10 mouse cellular contexts compared by ENCODE assay signal in genomic region chr12:70707629-70708289, GRCm38 (mm10).
DNase-seq lines count a peak whose midpoint lies in the region; TF ChIP-seq lines count a peak whose summit lies in the region.
"Had no signal": no experiment of that assay in that cellular context is flagged by ENCODE, and none has a peak within 500 bp of the region (broad histone marks: within the 10 kb centered on the region; RNA-seq: fewer than 3 reads in every experiment).

No protein-coding gene starts in this region.

- no peak overlapping the region for H3K27ac ChIP-seq in CH12.LX (ENCODE audit: insufficient read depth, low read depth)
- H3K27ac ChIP-seq: embryonic facial prominence, embryonic 12.5 days had no signal

- H3K79me2 ChIP-seq in CH12.LX (replicated peaks; ENCODE audit: control insufficient read depth, extremely low read depth, insufficient read depth, poor library complexity, severe bottlenecking) = no peaks in the 10 kb centered on the region

- H3K4me2 ChIP-seq in CH12.LX (ENCODE audit: insufficient read depth, low read depth, poor library complexity, severe bottlenecking) = peak overlapping the region; percentile 34; the same call in 1 of the 2 replicates
- H3K4me2 ChIP-seq: embryonic facial prominence, embryonic 12.5 days had no signal

- H3K27me3 ChIP-seq in CH12.LX (replicated peaks) = no peaks in the 10 kb centered on the region
- H3K27me3 ChIP-seq: embryonic facial prominence, embryonic 12.5 days had no signal

- no peak overlapping the region for H3K9ac ChIP-seq in CH12.LX (ENCODE audit: insufficient read depth, low read depth)
- H3K9ac ChIP-seq: embryonic facial prominence, embryonic 12.5 days had no signal

- no peak for TF ChIP-seq CTCF in CH12.LX (conservative IDR thresholded peaks at IDR 0.05 in 1 of 2, IDR thresholded peaks at IDR 0.05 in 1 of 2; ENCODE audit: low read depth in 2 of 2, low read length in 2 of 2)

- peak; percentile 41 for DNase-seq in CH12.LX (ENCODE audit: extremely low read depth)
- peak; percentile 18 for DNase-seq in adrenal gland, postnatal 25 days
- DNase-seq in heart, postnatal 14 days = peak; percentile 24 to 25
- DNase-seq in lung, postnatal 10 days = peak; percentile 29
- no peak for DNase-seq in MN1 (ENCODE audit: low spot score)
- no peak for DNase-seq in gastrocnemius, adult 8-10 months (ENCODE audit: low spot score in 2 of 2)
- DNase-seq in right cerebral cortex, postnatal 36 days (ENCODE audit: low spot score in 2 of 2) = no peak
- DNase-seq: gastrocnemius, postnatal 10 days; layer of hippocampus, postnatal 36 days had no signal

- H3K4me3 ChIP-seq in CH12.LX (replicated peaks in 1 of 3; ENCODE audit: low read depth in 2 of 3, low read length in 2 of 3, poor library complexity in 1 of 3) = no peak overlapping the region
- H3K4me3 ChIP-seq: embryonic facial prominence, embryonic 12.5 days had no signal

- dilution Hi-C loops in CH12.LX (cut with MboI; ENCODE audit: extremely low pct_ligation_motif_present, extremely low pct_unique_long_range_greater_than_20kb, low sequenced_read_pairs) = no loop called here

- H3K4me1 ChIP-seq in CH12.LX (ENCODE audit: control insufficient read depth in 1 of 2, insufficient read depth in 2 of 2) = peaks cover 15 to 36% of the 10 kb centered on the region in 2 experiments

- intact Hi-C loops in heart, postnatal 14 days (cut with DNase I) = no loop called here

- TF ChIP-seq RAD21 in CH12.LX (IDR thresholded peaks at IDR 0.05; ENCODE audit: low read depth, low read length) = no peak

- in situ Hi-C loops in CH12.LX (cut with MboI; ENCODE audit: low pct_ligation_motif_present, low pct_unique_long_range_greater_than_20kb, low sequenced_read_pairs) = no loop called here

- TF ChIP-seq POLR2A in CH12.LX (IDR thresholded peaks at IDR 0.05; ENCODE audit: low read depth, low read length) = no peak

- no peaks in the 10 kb centered on the region for H3K36me3 ChIP-seq in CH12.LX (replicated peaks in 1 of 2; ENCODE audit: control insufficient read depth in 1 of 2, insufficient read depth in 1 of 2, low read length in 1 of 2)
- H3K36me3 ChIP-seq: embryonic facial prominence, embryonic 12.5 days had no signal

- H3K9me3 ChIP-seq in CH12.LX (replicated peaks; ENCODE audit: low read length) = no peaks in the 10 kb centered on the region
- H3K9me3 ChIP-seq: embryonic facial prominence, embryonic 12.5 days had no signal

- no peak for TF ChIP-seq EP300 in CH12.LX (IDR thresholded peaks at IDR 0.05; ENCODE audit: low read length)

TF ChIP-seq in CH12.LX, 34 proteins besides CTCF, POLR2A, EP300 and RAD21:
- TF ChIP-seq TCF12 (IDR thresholded peaks at IDR 0.05; ENCODE audit: low read depth, low read length) (peak; percentile 3; the same call in 1 of the 2 replicates), MAFK (IDR thresholded peaks at IDR 0.05; ENCODE audit: insufficient replicate concordance, low read length) (no peak)

Comparison
In these comparisons a context has a peak if more than half of its experiments do, and no peak if none do; other contexts are left out.
1. DNase-seq: peak in CH12.LX (single experiment), adrenal gland, postnatal 25 days (single experiment), heart, postnatal 14 days (2 of 2) and lung, postnatal 10 days (single experiment); none in MN1 (single experiment), gastrocnemius, adult 8-10 months (0 of 2) and right cerebral cortex, postnatal 36 days (0 of 2).